Mouse (Mus musculus) spleen, postnatal 36 days (tissue): ENCODE data around the gene Car11.
A peak's percentile ranks its signal among the peaks of the same experiment; 100 is the strongest.

Experiments used
- DNase-seq, 2 experiments: peaks; one replicate each; pipeline ENCODE4 v3.0.0; 2022; ENCODE audit warnings: low spot score in 2 of 2, mixed read lengths in 1 of 2

Gene Car11

GRCm38 (mm10) chr7:45692364-45692763 lies 7.3 kb upstream of the Car11 start:
- DNase-seq: no peak

- no peak for DNase-seq
Observed at GRCm38 (mm10) chr7:45693921-45694591, 5.6 kb upstream of the Car11 start, which contains the start of gene Sec1. Sec1 (minus strand) TSS chr7:45694402.

GRCm38 (mm10) chr7:45695098-45695497 lies 4.5 kb upstream of the Car11 start:
- peak in 1 of 2 experiments; percentile 8 for DNase-seq

- no peak for DNase-seq
Observed at GRCm38 (mm10) chr7:45697894-45698293, 1.7 kb upstream of the Car11 start.

- DNase-seq: peak; percentile 70 to 77
Observed at GRCm38 (mm10) chr7:45700301-45701015, 815 bp downstream of the Car11 start.

- no peak for DNase-seq
Observed at GRCm38 (mm10) chr7:45701072-45701471, 1.4 kb downstream of the Car11 start.

- no peak for DNase-seq
Observed at GRCm38 (mm10) chr7:45701607-45702006, 2.0 kb downstream of the Car11 start.

GRCm38 (mm10) chr7:45702316-45702715 lies 2.7 kb downstream of the Car11 start:
- DNase-seq: no peak

- no peak for DNase-seq
Observed at GRCm38 (mm10) chr7:45702809-45703520, 3.3 kb downstream of the Car11 start.

GRCm38 (mm10) chr7:45703521-45704033 lies 3.9 kb downstream of the Car11 start:
- no peak for DNase-seq

GRCm38 (mm10) chr7:45704046-45704559 lies 4.5 kb downstream of the Car11 start:
- DNase-seq: peak; percentile 61 to 67

- DNase-seq: peak; percentile 100
Observed at GRCm38 (mm10) chr7:45704730-45705442, 5.2 kb downstream of the Car11 start, which contains the start of gene Dbp. Dbp (plus strand) TSS chr7:45705088.

GRCm38 (mm10) chr7:45705443-45705864 lies 5.8 kb downstream of the Car11 start:
- DNase-seq: no peak

GRCm38 (mm10) chr7:45705873-45706281 lies 6.2 kb downstream of the Car11 start:
- DNase-seq: peak; percentile 58 to 68

- peak; percentile 88 for DNase-seq
Observed at GRCm38 (mm10) chr7:45706721-45707241, 7.1 kb downstream of the Car11 start.

- DNase-seq: peak; percentile 94
Observed at GRCm38 (mm10) chr7:45707375-45707967, 7.8 kb downstream of the Car11 start.

- DNase-seq: peak in 1 of 2 experiments; percentile 42
Observed at GRCm38 (mm10) chr7:45708221-45708761, 8.6 kb downstream of the Car11 start.

GRCm38 (mm10) chr7:45709036-45709435 lies 9.4 kb downstream of the Car11 start:
- DNase-seq: no peak

- no peak for DNase-seq
Observed at GRCm38 (mm10) chr7:45709677-45710355, 10.2 kb downstream of the Car11 start.
